Mouse (Mus musculus): Measurements from ENCODE around the gene Eif4e. TPM values are rescaled to one million over a fixed set of nuclear protein-coding genes. Genes with fewer than 3 reads are reported as not detected.

Gene Eif4e
- polyA plus RNA-seq (2015; fragmentation: Nextera tagmentation; extraction: Ambion mirVana): 226 and 258 TPM in 2 replicates

DNA sequence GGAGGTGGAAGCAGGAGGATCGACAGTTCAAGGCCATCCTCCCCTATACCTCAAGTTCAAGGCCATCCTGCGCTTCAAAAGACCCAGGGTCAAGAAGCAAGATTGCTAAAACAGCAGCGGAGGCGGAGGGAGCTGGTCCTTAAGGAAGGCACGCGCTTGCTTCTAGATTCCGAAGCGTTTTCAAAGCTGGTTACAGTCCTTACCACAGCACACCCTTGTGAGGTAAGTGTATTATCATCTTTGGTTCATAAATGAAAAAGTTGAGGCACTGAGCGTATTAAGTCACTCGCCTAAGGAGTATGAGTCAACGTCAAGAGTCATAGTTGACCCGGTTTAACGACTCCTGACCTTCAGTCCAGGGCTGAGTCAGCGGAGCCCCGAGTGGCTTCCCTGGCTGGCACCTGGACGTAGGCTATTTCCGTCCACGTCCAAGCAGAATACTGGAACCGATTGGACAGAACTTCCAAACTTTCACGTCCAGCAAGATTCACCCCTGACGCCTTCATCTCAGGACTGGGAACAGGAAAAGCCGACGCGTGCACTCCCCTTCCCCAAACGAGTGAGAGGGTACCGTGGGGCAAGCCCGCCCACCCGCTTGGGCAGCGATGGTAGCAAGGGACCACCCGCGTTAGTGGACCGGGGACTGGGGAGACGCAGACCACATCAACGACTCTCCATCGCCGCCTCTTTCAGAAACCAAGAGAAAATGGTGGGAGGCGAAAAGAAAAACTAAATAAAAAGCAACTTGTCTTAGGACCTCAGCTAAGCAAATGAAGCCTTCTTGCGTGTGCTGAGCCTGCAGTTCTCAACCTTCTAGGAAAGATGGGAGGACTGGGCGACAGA is at the start of gene Eif4e:
Gene Eif4e (plus strand): TSS at position 107 of the 843 bp plus-strand sequence.
- H3K36me3 ChIP-seq: no peaks in the 10 kb centered on the region
- 2% methylated on average over 39 of the region's 39 CpGs for WGBS

DNA sequence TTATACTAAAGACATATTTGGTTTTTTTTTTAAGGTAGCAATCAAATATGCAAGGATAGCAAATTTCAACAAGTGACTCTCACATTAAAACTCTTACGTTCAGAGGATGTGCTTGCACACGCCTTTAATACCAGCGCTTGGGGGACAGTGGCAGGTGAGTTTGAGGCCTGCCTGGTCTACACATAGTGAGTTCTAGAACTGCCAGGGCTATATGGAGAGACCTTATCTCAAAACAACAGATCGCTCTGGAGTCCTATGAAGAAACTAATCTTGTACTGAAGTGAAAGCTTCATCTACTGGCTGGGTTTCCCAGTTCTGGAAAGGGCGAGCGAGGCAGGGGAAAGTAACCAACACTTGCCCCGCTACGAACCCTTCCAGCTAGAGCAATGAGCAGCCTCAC is 46.5 kb upstream of the Eif4e start:
- H3K36me3 ChIP-seq: peaks cover 62% of the 10 kb centered on the region
- H3K27me3 ChIP-seq (replicated peaks): no peaks in the 10 kb centered on the region

More for the DNA sequence above, at the start of gene Eif4e:
- no peak for ATAC-seq (ENCODE audit: extremely low read depth, insufficient number of reproducible peaks, low FRiP score, low TSS enrichment)
- no peaks in the 10 kb centered on the region for H3K9me3 ChIP-seq
- H3K4me2 ChIP-seq: peak within 1 kb of the TSS; percentile 87
- H3K27me3 ChIP-seq (replicated peaks): no peaks in the 10 kb centered on the region
- peak within 1 kb of the TSS; percentile 90 for H3K27ac ChIP-seq (replicated peaks)
- peak within 1 kb of the TSS; percentile 84 for H3K4me3 ChIP-seq
- peak within 1 kb of the TSS; percentile 89 for H3K9ac ChIP-seq
- peaks cover 37% of the 10 kb centered on the region for H3K4me1 ChIP-seq

GRCm38 (mm10) chr3:138481526-138482284 is 44.3 kb upstream of the Eif4e start:
- H3K27me3 ChIP-seq (replicated peaks): no peaks in the 10 kb centered on the region
- peaks cover 16% of the 10 kb centered on the region for H3K4me1 ChIP-seq
- peak overlapping the region; percentile 15; the same call in 1 of the 2 replicates for H3K9ac ChIP-seq
- ATAC-seq (ENCODE audit: extremely low read depth, insufficient number of reproducible peaks, low FRiP score, low TSS enrichment): no peak
- WGBS: 46% methylated on average over 14 of the region's 14 CpGs
- no peak overlapping the region; the same call in 1 of the 2 replicates for H3K4me3 ChIP-seq
- no peaks in the 10 kb centered on the region; the same call in 1 of the 2 replicates for H3K9me3 ChIP-seq
- peak overlapping the region; percentile 37; the same call in 1 of the 2 replicates for H3K4me2 ChIP-seq
- peaks cover 65% of the 10 kb centered on the region for H3K36me3 ChIP-seq
- H3K27ac ChIP-seq (replicated peaks): 0 out of 2 replicates have a peak overlapping the region, but pooled peaks have one; percentile 20

More for the DNA sequence above, 46.5 kb upstream of the Eif4e start:
- H3K4me1 ChIP-seq: peaks cover 21% of the 10 kb centered on the region
- H3K9me3 ChIP-seq: no peaks in the 10 kb centered on the region; the same call in 1 of the 2 replicates
- 87% methylated on average over 8 of the region's 8 CpGs for WGBS
- no peak overlapping the region for H3K9ac ChIP-seq
- H3K27ac ChIP-seq (replicated peaks): no peak overlapping the region
- no peak overlapping the region for H3K4me2 ChIP-seq
- ATAC-seq (ENCODE audit: extremely low read depth, insufficient number of reproducible peaks, low FRiP score, low TSS enrichment): no peak
- no peak overlapping the region for H3K4me3 ChIP-seq

- H3K36me3 ChIP-seq: peaks cover 60% of the 10 kb centered on the region
- H3K27me3 ChIP-seq (replicated peaks): no peaks in the 10 kb centered on the region
- 81% methylated on average over 2 of the region's 2 CpGs for WGBS
- H3K27ac ChIP-seq (replicated peaks): no peak overlapping the region
- no peak for ATAC-seq (ENCODE audit: extremely low read depth, insufficient number of reproducible peaks, low FRiP score, low TSS enrichment)
- H3K4me3 ChIP-seq: no peak overlapping the region
- H3K9me3 ChIP-seq: no peaks in the 10 kb centered on the region; the same call in 1 of the 2 replicates
- H3K4me2 ChIP-seq: no peak overlapping the region
- no peak overlapping the region for H3K9ac ChIP-seq
- peaks cover 25% of the 10 kb centered on the region for H3K4me1 ChIP-seq
These were observed 42.7 kb upstream of the Eif4e start for GRCm38 (mm10) chr3:138483240-138483639.

DNA sequence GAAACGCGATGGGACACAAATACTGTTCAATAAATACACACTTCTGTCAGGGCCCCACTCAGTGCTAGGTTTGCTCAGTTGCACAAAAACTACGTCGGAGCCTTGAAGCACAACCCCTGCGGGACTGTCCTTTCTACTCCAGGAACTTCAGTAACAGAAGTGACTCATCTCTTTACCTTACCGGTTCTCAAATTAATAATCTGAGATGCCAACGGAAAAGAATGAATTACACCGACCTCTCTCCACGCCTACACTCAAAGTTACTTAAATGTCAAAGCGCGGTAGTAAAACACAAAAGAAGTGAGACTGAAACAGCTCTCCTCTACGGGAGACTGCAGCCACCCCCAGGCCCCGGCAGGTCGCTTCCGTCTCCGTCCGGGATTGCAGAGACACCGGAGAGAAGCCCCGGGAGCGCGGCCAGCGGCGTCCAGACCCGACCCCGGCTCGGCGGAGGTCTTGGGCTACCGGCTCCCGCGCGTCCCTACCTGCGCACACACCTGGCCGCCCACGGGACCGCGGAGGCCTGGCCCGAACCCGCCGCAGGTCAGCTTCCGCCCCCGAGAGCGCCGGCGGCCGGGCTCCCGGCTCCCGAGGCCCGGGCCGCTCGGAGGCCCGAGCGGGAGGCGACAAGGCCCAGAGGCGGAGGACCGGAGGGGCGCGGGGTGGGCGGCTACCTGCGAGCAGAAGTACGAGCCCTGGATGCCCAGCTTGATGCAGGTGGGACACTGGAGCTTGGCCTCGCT is 37.2 kb upstream of the Eif4e start:
- peak overlapping the region; percentile 76 for H3K27ac ChIP-seq (replicated peaks)
- peak overlapping the region; percentile 78 for H3K4me3 ChIP-seq
- H3K9me3 ChIP-seq: no peaks in the 10 kb centered on the region; the same call in 1 of the 2 replicates
- peaks cover 12% of the 10 kb centered on the region for H3K4me1 ChIP-seq
- H3K9ac ChIP-seq: peak overlapping the region; percentile 90
- H3K36me3 ChIP-seq: peaks cover 25% of the 10 kb centered on the region
- no peaks in the 10 kb centered on the region for H3K27me3 ChIP-seq (replicated peaks)
- peak overlapping the region; percentile 89 for H3K4me2 ChIP-seq
- WGBS: under 1% methylated on average over 57 of the region's 61 CpGs
- ATAC-seq (ENCODE audit: extremely low read depth, insufficient number of reproducible peaks, low FRiP score, low TSS enrichment): peak; percentile 51

DNA sequence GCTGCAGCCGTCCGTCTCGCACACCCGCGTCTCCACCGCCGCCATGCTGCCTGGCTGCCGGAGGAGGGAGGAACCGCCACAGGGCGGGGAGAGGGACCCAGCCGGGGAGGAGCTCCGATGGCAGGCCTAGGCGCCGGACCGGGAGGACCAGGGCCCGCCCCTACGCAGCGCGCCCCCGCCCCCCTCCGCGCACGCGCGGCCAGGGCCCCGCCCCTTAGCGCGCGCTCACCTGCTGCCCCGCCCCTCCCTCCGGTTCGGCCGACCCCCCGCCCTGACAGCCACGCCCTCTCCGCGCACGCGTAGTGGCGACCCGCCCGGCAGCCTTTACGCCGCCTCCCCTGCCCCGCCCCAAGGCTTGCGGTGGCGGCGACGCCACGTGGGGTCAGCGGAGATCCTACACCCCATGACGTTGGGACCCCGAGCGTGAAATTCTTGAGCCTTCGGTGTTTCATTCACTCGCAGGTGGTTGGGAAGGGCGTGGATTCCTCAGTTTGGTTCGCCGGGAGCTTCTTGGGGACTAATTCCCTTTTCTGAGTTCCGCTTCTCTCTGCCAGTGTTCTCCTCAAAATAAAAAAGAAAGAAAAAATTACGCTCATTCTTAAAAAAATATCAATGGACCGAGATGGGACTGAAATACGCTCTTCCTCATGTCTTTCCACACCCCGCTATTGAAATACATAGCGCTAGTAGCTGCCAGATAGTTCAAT is 36.5 kb upstream of the Eif4e start, which contains the start of gene Metap1:
Gene Metap1 (minus strand): TSS at position 189 of the 707 bp plus-strand sequence.
- Histone ChIP-seq H3K27ac (replicated peaks) (peak within 1 kb of the TSS; percentile 76), H3K4me2 (peak within 1 kb of the TSS; percentile 89), H3K4me3 (peak within 1 kb of the TSS; percentile 78), H3K4me1 (peaks cover 12% of the 10 kb centered on the region), H3K27me3 (replicated peaks) (no peaks in the 10 kb centered on the region), H3K9ac (peak within 1 kb of the TSS; percentile 90), H3K9me3 (no peaks in the 10 kb centered on the region; the same call in 1 of the 2 replicates), H3K36me3 (peaks cover 18% of the 10 kb centered on the region)
- peak; percentile 100 for ATAC-seq (ENCODE audit: extremely low read depth, insufficient number of reproducible peaks, low FRiP score, low TSS enrichment)
- under 1% methylated on average over 65 of the region's 65 CpGs for WGBS

DNA sequence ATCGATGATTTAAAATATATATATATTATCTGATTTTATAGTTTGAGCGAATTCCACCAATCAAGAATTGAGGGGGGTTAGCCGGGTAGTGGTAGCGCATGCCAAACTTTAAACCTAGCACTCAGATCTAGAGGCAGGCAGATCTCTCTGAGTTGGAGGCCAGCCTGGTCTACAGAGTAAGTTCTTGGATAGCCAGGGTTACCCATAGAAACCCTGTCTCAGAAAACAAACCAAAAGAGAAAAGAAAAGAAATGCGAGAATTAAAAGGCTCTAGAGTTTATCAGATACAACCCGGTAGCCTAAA is 36.0 kb upstream of the Eif4e start:
- H3K9me3 ChIP-seq: no peaks in the 10 kb centered on the region
- no peak for ATAC-seq (ENCODE audit: extremely low read depth, insufficient number of reproducible peaks, low FRiP score, low TSS enrichment)
- H3K27ac ChIP-seq (replicated peaks): no peak overlapping the region
- peak overlapping the region; percentile 89 for H3K4me2 ChIP-seq
- H3K4me1 ChIP-seq: peaks cover 12% of the 10 kb centered on the region
- peak overlapping the region; percentile 78 for H3K4me3 ChIP-seq
- H3K9ac ChIP-seq: peak overlapping the region; percentile 83
- H3K36me3 ChIP-seq: peaks cover 13% of the 10 kb centered on the region
- no peaks in the 10 kb centered on the region for H3K27me3 ChIP-seq (replicated peaks)
- WGBS: 18% methylated on average over 6 of the region's 6 CpGs

GRCm38 (mm10) chr3:138493668-138494067 is 32.3 kb upstream of the Eif4e start:
- H3K9ac ChIP-seq: no peak overlapping the region
- WGBS: 82% methylated on average over 3 of the region's 3 CpGs

GRCm38 (mm10) chr3:138494565-138494964 is 31.4 kb upstream of the Eif4e start:
- 40% methylated on average over 1 of the region's 1 CpGs for WGBS

More at GRCm38 (mm10) chr3:138493668-138494067, 32.3 kb upstream of the Eif4e start:
- Histone ChIP-seq H3K4me1 (no peaks in the 10 kb centered on the region), H3K4me2 (no peak overlapping the region), H3K4me3 (no peak overlapping the region), H3K9me3 (no peaks in the 10 kb centered on the region), H3K27me3 (replicated peaks) (no peaks in the 10 kb centered on the region), H3K27ac (replicated peaks) (no peak overlapping the region), H3K36me3 (no peaks in the 10 kb centered on the region)
- ATAC-seq (ENCODE audit: extremely low read depth, insufficient number of reproducible peaks, low FRiP score, low TSS enrichment): no peak

More at GRCm38 (mm10) chr3:138494565-138494964, 31.4 kb upstream of the Eif4e start:
- Histone ChIP-seq H3K27me3 (replicated peaks) (peaks cover 3% of the 10 kb centered on the region; the same call in 1 of the 2 replicates), H3K4me2 (no peak overlapping the region), H3K9ac (no peak overlapping the region), H3K4me3 (no peak overlapping the region), H3K9me3 (no peaks in the 10 kb centered on the region), H3K4me1 (no peaks in the 10 kb centered on the region), H3K36me3 (no peaks in the 10 kb centered on the region), H3K27ac (replicated peaks) (no peak overlapping the region)
- ATAC-seq (ENCODE audit: extremely low read depth, insufficient number of reproducible peaks, low FRiP score, low TSS enrichment): no peak
